Mouse (Mus musculus) stomach, postnatal 0 days (tissue): Measurements from ENCODE around the gene Gm4969.

ENCODE experiments used
- CTCF ChIP-seq: IDR thresholded peaks from 2 replicates; pipeline ENCODE4 v1.5.1; 2016; ENCODE audit warnings: antibody characterized with exemption, low read depth, mild to moderate bottlenecking, moderate library complexity
- EP300 ChIP-seq: optimal IDR thresholded peaks from 2 replicates; pipeline ENCODE3; 2016; ENCODE audit warnings: antibody characterized with exemption

DNA sequence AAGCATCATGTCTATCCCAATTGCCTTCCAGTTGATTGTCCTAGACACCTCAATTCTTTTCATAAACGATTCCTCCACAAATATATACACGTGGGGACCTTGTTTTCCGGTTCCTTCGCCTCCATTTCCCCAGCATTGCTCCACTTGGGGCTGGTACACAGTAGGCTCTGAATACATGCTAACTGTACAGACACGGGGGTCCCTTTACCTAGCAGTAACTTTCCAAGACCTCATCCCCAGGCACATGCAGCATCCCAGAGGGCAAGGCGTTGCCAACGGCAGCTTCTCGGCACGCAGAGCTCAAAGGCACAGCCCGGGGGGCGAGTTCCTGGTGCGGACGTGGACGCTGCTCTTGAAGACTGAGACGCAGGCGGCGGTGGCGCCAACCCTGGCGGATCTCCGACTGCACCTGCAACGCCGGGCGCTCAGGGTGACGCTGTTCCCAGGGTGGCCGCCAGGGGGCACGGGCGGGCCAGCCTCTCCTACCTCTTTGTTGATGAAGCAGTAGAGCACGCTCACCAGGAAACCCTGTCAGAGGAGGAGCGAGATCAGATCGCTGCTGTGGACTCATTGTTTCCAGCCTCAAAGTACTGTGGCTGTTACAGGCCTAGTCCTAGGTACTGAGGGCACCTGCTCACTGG lies 39.1 kb upstream of the Gm4969 start:
- TF ChIP-seq CTCF: peak; percentile 99
- no peak for TF ChIP-seq EP300
